Mouse (Mus musculus): ENCODE measurements at regions not wholly inside any gene's neighbourhood (a gene's known extent, or its start where the extent isn't known, plus 50 kb on each side); places are given as distances from the start of the nearest gene placed in this dataset.

- H3K4me1 ChIP-seq (replicated peaks; ENCODE audit: insufficient read depth, low read length), result peaks cover 8% of the 10 kb centered on the region; the same call in 1 of the 2 replicates
- H3K27me3 ChIP-seq (ENCODE audit: insufficient read depth, low read length), result no peaks in the 10 kb centered on the region
- no peaks in the 10 kb centered on the region for H3K36me3 ChIP-seq (ENCODE audit: insufficient read depth, low read length)
- H3K4me2 ChIP-seq (ENCODE audit: low read length), result no peak overlapping the region
- H3K9ac ChIP-seq (ENCODE audit: low read depth, low read length), result no peak overlapping the region
- no peaks in the 10 kb centered on the region for H3K9me3 ChIP-seq (replicated peaks; ENCODE audit: low read length)
- whole genome bisulfite sequencing, result 9% methylated on average over 5 of the region's 5 CpGs
- ATAC-seq (replicated peaks; ENCODE audit: low FRiP score, low read depth) (peak; percentile 73), DNase-seq (ENCODE audit: low spot score) (peak; percentile 79)
- H3K4me3 ChIP-seq (replicated peaks; ENCODE audit: low read depth, low read length), result no peak overlapping the region
- H3K27ac ChIP-seq, result no peak overlapping the region
- no peak for TF ChIP-seq CTCF (IDR thresholded peaks at IDR 0.05; ENCODE audit: low read depth)
Measured at GRCm38 (mm10) chr11:34909841-34910240, 76.4 kb upstream of the Spdl1 start.

DNA sequence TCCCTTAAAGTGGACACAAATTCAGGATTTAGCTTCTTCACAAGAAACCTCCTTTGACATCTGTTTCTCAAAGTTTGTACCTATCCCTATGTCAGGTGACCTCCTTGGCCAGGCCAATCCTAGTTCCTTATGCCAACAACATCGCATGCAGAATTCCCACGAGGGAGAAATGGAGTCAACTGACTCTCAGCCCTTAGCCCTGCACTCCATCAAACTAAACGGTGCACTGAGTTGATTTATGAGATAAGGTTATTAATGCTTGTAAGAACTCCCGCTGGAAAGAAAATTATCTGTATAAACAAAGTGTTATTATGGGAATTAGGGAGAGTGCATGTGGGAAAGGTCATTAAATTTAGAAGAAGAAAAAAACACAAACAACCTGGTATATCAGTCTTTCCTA, 70.8 kb upstream of the Spdl1 start:
- DNase-seq (ENCODE audit: low spot score) (no peak), ATAC-seq (replicated peaks; ENCODE audit: low FRiP score, low read depth) (no peak)
- Histone ChIP-seq H3K4me3 (replicated peaks; ENCODE audit: low read depth, low read length) (no peak overlapping the region), H3K4me1 (replicated peaks; ENCODE audit: insufficient read depth, low read length) (peaks cover under 1% of the 10 kb centered on the region; the same call in 1 of the 2 replicates), H3K27ac (no peak overlapping the region), H3K4me2 (ENCODE audit: low read length) (no peak overlapping the region), H3K9ac (ENCODE audit: low read depth, low read length) (no peak overlapping the region), H3K9me3 (replicated peaks; ENCODE audit: low read length) (no peaks in the 10 kb centered on the region), H3K27me3 (ENCODE audit: insufficient read depth, low read length) (no peaks in the 10 kb centered on the region), H3K36me3 (ENCODE audit: insufficient read depth, low read length) (no peaks in the 10 kb centered on the region)
- 15% methylated on average over 4 of the region's 4 CpGs for WGBS
- no peak for TF ChIP-seq CTCF (IDR thresholded peaks at IDR 0.05; ENCODE audit: low read depth)

GRCm38 (mm10) chr11:34899400-34899799, 66.0 kb upstream of the Spdl1 start:
- peak; percentile 29 for DNase-seq (ENCODE audit: low spot score)
- Histone ChIP-seq H3K4me1 (replicated peaks; ENCODE audit: insufficient read depth, low read length) (no peaks in the 10 kb centered on the region), H3K4me2 (ENCODE audit: low read length) (no peak overlapping the region), H3K27me3 (ENCODE audit: insufficient read depth, low read length) (no peaks in the 10 kb centered on the region), H3K9me3 (replicated peaks; ENCODE audit: low read length) (no peaks in the 10 kb centered on the region), H3K27ac (no peak overlapping the region), H3K36me3 (ENCODE audit: insufficient read depth, low read length) (no peaks in the 10 kb centered on the region), H3K9ac (ENCODE audit: low read depth, low read length) (no peak overlapping the region), H3K4me3 (replicated peaks; ENCODE audit: low read depth, low read length) (no peak overlapping the region)
- ATAC-seq (replicated peaks; ENCODE audit: low FRiP score, low read depth), result peak; percentile 46; the same call in 1 of the 2 replicates
- no peak for TF ChIP-seq CTCF (IDR thresholded peaks at IDR 0.05; ENCODE audit: low read depth)
- 64% methylated on average over 3 of the region's 3 CpGs for WGBS

GRCm38 (mm10) chr11:34895624-34896023, 62.2 kb upstream of the Spdl1 start:
- WGBS, result 79% methylated on average over 7 of the region's 7 CpGs
- H3K4me3 ChIP-seq (replicated peaks; ENCODE audit: low read depth, low read length), result no peak overlapping the region
- no peaks in the 10 kb centered on the region for H3K27me3 ChIP-seq (ENCODE audit: insufficient read depth, low read length)
- no peaks in the 10 kb centered on the region for H3K9me3 ChIP-seq (replicated peaks; ENCODE audit: low read length)
- no peak overlapping the region for H3K4me2 ChIP-seq (ENCODE audit: low read length)
- ATAC-seq (replicated peaks; ENCODE audit: low FRiP score, low read depth), result no peak
- H3K9ac ChIP-seq (ENCODE audit: low read depth, low read length), result no peak overlapping the region
- H3K27ac ChIP-seq, result no peak overlapping the region
- DNase-seq (ENCODE audit: low spot score), result no peak
- no peaks in the 10 kb centered on the region for H3K36me3 ChIP-seq (ENCODE audit: insufficient read depth, low read length)
- TF ChIP-seq CTCF (IDR thresholded peaks at IDR 0.05; ENCODE audit: low read depth), result no peak
- H3K4me1 ChIP-seq (replicated peaks; ENCODE audit: insufficient read depth, low read length), result no peaks in the 10 kb centered on the region

GRCm38 (mm10) chr11:34888374-34889136, 55.1 kb upstream of the Spdl1 start:
- DNase-seq (ENCODE audit: low spot score), result no peak
- WGBS, result 85% methylated on average over 7 of the region's 7 CpGs
- no peaks in the 10 kb centered on the region for H3K27me3 ChIP-seq (ENCODE audit: insufficient read depth, low read length)
- no peak overlapping the region for H3K4me3 ChIP-seq (replicated peaks; ENCODE audit: low read depth, low read length)
- H3K9ac ChIP-seq (ENCODE audit: low read depth, low read length), result no peak overlapping the region
- H3K36me3 ChIP-seq (ENCODE audit: insufficient read depth, low read length), result no peaks in the 10 kb centered on the region
- H3K9me3 ChIP-seq (replicated peaks; ENCODE audit: low read length), result no peaks in the 10 kb centered on the region
- H3K27ac ChIP-seq, result no peak overlapping the region
- H3K4me2 ChIP-seq (ENCODE audit: low read length), result no peak overlapping the region
- ATAC-seq (replicated peaks; ENCODE audit: low FRiP score, low read depth), result no peak
- H3K4me1 ChIP-seq (replicated peaks; ENCODE audit: insufficient read depth, low read length), result no peaks in the 10 kb centered on the region
- no peak for TF ChIP-seq CTCF (IDR thresholded peaks at IDR 0.05; ENCODE audit: low read depth)

DNA sequence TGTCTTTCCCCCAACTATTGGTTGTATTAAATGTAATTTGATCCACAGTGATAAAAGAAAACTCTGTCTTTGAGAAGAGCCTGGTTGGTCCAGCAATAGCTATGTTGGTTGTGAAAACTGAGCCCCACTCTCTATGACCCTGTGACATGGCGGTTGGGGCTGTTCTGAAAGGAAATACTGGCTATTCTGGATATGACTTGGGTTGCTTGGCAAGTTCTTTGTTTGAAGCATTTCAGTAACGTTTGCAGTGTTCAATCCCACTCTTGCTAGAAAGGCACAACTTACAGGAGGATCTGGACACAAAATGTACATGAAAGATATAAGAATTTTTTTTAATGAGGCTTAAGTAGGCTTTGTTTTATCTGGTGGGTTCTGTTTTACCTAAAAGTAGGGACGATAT, 54.1 kb upstream of the Spdl1 start:
- TF ChIP-seq CTCF (IDR thresholded peaks at IDR 0.05; ENCODE audit: low read depth), result no peak
- no peak overlapping the region for H3K4me3 ChIP-seq (replicated peaks; ENCODE audit: low read depth, low read length)
- no peak for DNase-seq (ENCODE audit: low spot score)
- H3K9ac ChIP-seq (ENCODE audit: low read depth, low read length), result no peak overlapping the region
- no peaks in the 10 kb centered on the region for H3K27me3 ChIP-seq (ENCODE audit: insufficient read depth, low read length)
- ATAC-seq (replicated peaks; ENCODE audit: low FRiP score, low read depth), result no peak
- WGBS, result 69% methylated on average over 3 of the region's 3 CpGs
- no peak overlapping the region for H3K4me2 ChIP-seq (ENCODE audit: low read length)
- no peaks in the 10 kb centered on the region for H3K9me3 ChIP-seq (replicated peaks; ENCODE audit: low read length)
- no peaks in the 10 kb centered on the region for H3K4me1 ChIP-seq (replicated peaks; ENCODE audit: insufficient read depth, low read length)
- no peaks in the 10 kb centered on the region for H3K36me3 ChIP-seq (ENCODE audit: insufficient read depth, low read length)
- no peak overlapping the region for H3K27ac ChIP-seq
